Mouse (Mus musculus): ENCODE results near the gene Chst12.

Chst12 gene

DNA sequence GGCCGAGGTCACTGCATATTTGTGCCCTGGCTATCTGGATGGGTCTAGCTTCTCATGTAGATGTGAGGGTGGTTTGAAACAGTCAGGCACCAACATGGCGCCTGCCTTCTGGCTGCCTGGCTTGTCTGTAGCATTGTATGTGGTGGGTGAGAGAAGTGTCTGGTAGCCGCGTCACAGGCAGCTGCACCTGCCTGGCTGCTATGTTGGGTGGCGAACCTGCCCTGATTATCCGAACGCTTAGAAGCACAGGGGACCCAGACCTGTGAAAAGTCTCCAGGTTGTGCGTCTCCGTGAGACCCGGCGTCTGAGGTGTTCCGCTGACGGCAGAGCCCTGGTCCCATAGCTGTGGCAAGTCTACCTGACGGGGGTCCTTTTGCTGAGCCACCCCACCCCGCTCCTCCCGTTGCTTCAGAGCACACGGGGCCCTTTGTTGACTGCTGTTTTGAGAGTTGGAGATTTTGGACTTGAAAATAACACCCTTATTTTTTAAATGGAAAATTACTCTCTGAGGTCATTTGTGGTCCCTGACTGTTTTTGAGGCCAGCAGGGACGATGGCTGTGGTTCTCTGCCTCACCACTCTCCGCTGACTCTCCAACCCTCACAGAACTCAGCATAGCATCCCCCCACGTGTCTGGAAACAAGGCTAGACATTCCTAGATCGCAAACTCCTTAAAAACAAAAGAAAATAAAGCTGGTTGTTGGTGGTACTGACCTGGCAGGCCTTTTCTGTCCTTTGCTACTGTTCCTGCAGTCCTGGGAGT lies 12.0 kb downstream of the Chst12 start:
- in situ Hi-C loops (cut with MboI; ENCODE audit: low sequenced_read_pairs): no loop called here

- in situ Hi-C loops (cut with MboI; ENCODE audit: low sequenced_read_pairs): no loop called here
Observed at GRCm38 (mm10) chr5:140517921-140518230, 12.5 kb downstream of the Chst12 start.

DNA sequence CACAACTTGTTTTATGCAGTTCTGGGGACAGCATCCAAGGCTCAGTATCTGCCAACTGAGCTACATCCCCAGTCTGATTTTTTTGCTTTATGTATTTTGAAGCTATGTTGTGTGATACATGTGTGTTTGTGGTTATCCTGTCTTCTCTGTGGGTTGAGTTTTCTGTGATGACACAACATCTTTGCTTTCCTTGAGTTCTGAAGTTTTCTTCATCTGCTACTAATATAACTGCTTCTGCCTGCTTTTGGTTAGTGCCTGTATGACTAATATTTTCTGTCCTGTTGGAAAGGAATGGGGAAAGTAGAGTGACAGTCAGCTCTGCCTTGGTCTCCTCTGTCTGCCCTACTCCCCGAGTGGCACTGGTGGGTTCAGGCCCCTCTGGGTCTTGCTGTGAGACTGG lies 15.8 kb downstream of the Chst12 start:
- in situ Hi-C loops (cut with MboI; ENCODE audit: low sequenced_read_pairs): no loop called here

- in situ Hi-C loops (cut with MboI; ENCODE audit: low sequenced_read_pairs): no loop called here
Observed at GRCm38 (mm10) chr5:140526754-140527153, 21.4 kb downstream of the Chst12 start.

DNA sequence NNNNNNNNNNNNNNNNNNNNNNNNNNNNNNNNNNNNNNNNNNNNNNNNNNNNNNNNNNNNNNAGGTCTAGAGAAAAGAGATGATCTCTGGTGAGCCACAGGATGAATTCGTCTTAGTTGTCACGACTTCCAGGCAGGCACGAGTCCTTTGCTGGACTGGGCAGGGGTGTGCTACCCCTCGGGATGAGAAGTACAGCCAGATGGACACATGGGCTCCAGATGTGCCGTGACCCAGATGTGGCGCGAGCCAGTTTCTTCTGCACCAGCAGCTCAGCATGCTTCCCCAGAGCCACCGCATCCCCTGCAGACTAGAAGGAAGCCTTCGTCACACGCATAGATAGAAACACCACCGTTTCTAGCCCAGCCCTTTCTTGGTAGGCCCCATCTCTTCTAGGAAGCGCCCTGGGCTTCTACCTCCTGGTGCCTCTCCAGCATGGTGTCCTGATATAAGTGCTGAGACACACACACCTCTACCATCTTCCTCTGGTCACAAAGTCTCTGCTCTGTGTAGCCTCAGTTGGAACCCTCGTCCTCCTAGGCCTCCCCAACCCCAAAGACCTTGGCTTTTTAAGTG lies 32.8 kb downstream of the Chst12 start:
- in situ Hi-C loops (cut with MboI; ENCODE audit: low sequenced_read_pairs): no loop called here

DNA sequence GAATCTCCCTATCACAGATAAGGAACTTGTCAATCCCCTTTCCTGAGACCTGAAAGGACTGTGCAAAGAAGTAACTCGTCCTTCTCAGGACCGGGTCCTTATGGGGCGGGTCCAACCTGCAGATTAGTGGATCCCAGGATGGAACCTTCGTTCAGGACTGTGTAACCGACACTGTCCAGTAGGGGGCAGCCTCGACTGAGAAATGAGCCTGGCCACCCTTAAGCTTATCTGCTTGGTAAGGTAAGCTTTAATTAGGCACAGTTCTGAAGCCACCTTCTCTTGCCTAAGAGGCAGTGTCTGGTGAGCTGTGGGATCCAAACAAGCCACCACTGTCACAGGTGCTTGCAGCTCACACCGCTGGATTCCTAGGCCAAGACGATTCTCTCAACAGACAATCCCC lies 34.8 kb downstream of the Chst12 start:
- in situ Hi-C loops (cut with MboI; ENCODE audit: low sequenced_read_pairs): no loop called here

DNA sequence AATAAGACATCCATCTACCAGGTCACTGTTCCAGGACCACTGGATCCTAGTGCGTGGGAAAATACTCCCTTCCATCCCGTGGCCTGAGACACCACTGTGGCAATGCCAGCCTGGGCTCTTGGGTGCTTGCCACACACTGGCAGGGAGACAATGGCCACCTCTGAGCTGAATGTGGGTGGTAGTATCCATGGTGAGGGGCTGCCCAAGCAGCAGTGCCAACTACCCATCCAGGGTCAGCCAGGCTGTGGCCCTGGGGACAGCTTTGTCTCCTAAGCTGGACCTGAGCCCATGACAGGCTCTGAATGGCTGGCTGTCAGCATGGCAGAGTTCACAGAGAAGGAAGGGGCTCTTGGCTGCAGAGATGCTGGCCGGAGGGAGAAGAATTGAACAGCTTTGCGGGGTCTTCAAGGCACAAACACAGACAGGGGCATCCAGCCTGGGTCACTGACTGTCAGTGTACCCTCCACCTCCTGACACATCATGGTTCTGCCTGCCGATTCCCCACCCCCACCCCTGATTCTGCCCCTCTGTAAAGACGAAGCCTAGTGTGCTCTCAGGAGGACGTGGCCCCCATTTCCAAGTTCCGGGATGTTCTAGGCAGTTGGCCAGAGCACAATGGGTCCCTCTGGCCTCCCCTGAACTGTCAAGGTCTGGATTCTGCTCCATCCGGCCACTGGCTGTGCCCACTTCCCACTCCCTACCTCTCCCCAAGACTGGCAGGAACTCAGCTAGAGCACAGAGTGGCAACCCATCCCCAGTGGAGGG lies 37.6 kb downstream of the Chst12 start:
- in situ Hi-C loops (cut with MboI; ENCODE audit: low sequenced_read_pairs): no loop called here

DNA sequence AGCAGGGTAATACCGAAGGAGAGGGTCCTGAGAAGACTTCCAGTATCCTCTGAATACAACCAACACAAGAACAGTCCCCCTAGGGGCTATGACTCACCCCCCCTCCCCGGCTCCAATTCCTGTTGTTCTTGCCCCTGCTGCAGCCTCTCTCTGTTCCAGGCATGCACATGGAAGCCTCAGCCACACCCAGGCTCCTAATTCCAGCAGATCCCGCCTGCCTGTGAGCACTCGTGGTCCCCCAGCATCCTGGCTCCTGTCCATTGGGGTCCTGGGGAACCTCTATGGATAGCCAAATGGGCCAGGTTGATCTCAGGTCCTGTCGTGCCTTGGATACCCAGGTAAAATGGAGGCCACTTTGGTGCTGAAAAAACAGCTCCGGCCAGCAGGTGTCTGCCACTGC lies 40.3 kb downstream of the Chst12 start:
- in situ Hi-C loops (cut with MboI; ENCODE audit: low sequenced_read_pairs): loop anchor here (5.0 kb wide), 1 partner anchor 72 kb away; no protein-coding TSS in a partner anchor

DNA sequence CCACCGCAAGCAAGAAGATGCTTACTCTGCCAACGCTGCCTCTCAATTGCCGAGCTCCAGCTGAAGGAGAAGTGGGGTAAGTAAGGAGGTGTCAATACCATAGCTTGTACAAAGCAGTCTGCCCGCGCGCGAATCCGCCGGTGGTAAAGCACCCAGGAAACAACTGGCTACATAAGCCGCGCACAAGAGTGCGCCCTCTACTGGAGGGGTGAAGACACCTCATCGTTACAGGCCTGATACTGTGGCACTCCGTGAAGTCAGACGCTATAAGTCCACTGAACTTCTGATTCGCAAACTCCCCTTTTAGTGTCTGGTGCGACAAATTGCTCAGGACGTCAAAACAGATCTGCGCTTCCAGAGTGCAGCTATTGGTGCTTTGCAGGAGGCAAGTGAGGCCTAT lies 41.0 kb downstream of the Chst12 start:
- in situ Hi-C loops (cut with MboI; ENCODE audit: low sequenced_read_pairs): loop anchor here (5.0 kb wide), 1 partner anchor 71 kb away; no protein-coding TSS in a partner anchor

GRCm38 (mm10) chr5:140549306-140550047 lies 44.1 kb downstream of the Chst12 start:
- in situ Hi-C loops (cut with MboI; ENCODE audit: low sequenced_read_pairs): loop anchor here (5.0 kb wide), 1 partner anchor 68 kb away; no protein-coding TSS in a partner anchor

DNA sequence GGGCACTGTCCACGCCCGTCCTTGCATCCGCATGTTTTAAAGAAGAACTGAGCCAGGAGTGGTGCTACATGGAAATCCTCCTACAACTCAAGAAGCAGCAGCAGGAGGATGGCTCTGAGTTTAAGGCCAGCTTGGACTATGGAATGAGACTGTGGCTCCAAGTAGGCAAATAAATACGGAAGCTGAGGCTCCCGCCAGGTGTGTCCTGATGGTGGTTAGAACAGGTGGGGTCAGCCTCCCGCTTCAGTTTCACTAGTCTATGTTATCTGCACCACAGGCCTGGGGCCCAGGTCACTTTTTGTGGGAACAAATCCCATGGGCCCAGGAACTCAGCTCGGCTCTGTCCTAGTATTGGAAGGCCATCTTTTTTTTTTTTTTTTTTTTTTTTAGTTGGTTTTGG lies 48.4 kb downstream of the Chst12 start:
- in situ Hi-C loops (cut with MboI; ENCODE audit: low sequenced_read_pairs): no loop called here

DNA sequence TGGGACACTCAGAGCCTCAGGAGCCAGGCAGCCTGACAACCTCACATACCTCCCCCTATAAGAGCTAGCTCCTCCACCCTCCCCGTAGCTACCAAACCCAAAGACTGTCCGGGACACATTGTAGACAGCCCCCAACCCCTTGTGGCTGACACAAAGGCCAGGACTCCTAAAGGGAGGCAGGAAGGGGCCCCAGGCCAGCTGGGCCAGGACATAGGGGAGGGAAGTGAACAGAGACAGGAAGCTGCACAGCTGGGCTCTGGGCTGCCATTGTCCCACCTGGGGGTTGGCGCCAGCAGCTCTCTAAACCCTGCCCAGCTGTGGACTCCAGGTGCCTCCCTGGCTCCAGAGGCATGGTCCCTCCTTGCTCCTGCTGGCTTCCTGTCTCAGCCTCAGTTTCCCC lies 51.5 kb downstream of the Chst12 start:
- in situ Hi-C loops (cut with MboI; ENCODE audit: low sequenced_read_pairs): no loop called here

- in situ Hi-C loops (cut with MboI; ENCODE audit: low sequenced_read_pairs): no loop called here
Observed at GRCm38 (mm10) chr5:140562601-140563000, 57.3 kb downstream of the Chst12 start.

- in situ Hi-C loops (cut with MboI; ENCODE audit: low sequenced_read_pairs): no loop called here
Observed at GRCm38 (mm10) chr5:140564896-140565295, 59.5 kb downstream of the Chst12 start, which contains the start of gene Grifin. Gene Grifin (minus strand): TSS chr5:140565071.

DNA sequence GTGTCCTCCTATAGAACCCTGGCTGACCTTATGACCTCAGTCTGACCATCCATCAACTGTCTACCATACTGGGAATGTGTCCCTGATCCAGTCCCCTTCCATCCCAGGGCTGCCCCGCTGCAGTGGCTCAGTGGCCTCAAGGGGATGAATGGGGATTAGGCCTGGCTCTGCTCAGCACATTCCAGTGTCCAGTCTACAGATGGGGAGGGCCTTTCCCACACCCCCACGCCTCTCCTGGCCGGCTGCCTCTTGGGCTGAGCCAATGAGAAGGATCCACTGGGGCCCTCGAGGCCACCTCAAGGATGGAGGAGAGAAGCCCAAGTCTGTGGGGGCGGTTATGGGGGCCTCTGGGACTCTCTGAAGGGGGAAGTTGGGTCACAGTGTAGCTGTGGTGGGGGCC lies 60.1 kb downstream of the Chst12 start:
- in situ Hi-C loops (cut with MboI; ENCODE audit: low sequenced_read_pairs): no loop called here

DNA sequence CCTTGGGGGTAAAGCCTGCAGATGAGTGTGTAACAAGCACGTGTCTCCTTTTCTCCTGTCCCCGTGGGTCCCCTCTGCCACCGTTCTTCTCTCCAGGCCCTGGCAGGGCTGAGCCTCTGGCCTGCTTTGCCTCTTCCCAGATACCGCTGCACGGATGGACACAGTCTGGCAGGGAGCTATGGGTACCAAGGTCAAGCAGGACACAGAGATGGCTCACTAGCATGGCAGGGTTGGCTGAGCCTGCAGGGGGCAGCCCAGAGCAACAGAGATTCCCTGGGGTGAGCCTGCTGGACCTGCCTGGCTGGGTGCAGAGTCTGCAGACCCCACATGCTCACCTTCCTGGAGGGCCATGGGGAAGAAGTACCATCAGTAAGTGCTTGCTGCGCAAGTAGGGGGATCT lies 60.5 kb downstream of the Chst12 start:
- in situ Hi-C loops (cut with MboI; ENCODE audit: low sequenced_read_pairs): no loop called here

DNA sequence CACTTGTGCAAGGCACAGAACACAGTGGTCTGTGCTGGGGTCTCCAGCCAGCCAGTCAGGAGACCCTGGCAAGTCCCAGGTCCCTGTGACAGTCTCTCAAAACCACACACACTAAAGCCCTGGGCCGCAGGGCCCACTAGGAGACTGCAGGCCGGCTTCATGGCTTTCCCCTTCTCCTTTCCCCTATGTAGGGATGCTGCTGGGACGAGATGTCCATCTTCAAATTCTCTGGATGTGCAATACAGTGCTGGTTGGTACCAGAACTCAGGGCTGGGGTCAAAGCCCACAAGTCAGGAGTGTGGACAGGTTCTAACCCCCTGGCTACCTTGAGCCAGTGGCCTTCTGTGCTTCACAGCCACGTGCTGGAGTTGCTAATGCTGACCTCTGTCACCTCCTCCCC lies 60.9 kb downstream of the Chst12 start:
- in situ Hi-C loops (cut with MboI; ENCODE audit: low sequenced_read_pairs): no loop called here

- in situ Hi-C loops (cut with MboI; ENCODE audit: low sequenced_read_pairs): no loop called here
Observed at GRCm38 (mm10) chr5:140567321-140567720, 62.0 kb downstream of the Chst12 start.

DNA sequence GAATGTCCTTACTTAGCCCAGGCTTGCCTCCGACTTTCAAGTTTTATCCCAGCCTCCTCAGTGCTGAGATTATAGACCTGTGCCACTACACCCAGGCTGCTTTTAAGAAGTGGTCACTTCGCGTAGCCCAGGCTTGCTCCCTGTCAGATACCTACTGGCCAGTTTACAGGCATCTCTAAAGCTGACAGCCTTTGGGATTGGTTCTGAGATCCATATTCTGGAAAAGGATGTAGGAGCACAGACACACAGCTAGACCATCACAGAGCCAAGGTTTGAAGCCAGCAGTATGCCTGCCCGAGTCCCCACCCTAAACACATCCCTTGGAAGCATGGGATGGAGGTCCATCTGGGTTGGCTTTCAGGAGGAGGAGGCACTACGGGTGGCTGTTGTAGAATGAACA lies 62.4 kb downstream of the Chst12 start:
- in situ Hi-C loops (cut with MboI; ENCODE audit: low sequenced_read_pairs): no loop called here

GRCm38 (mm10) chr5:140568321-140568970 lies 63.1 kb downstream of the Chst12 start:
- in situ Hi-C loops (cut with MboI; ENCODE audit: low sequenced_read_pairs): no loop called here

All from CH12F3 (cell line).